Mouse (Mus musculus) spleen, adult 2 months (tissue): ENCODE measurements around the gene Klf11.

Experiments
- CTCF ChIP-seq: fragments of 200-500 bp; IDR thresholded peaks from 2 replicates; pipeline ENCODE4 v1.5.1; 2011; ENCODE audit warnings: mild to moderate bottlenecking, inconsistent platforms; ENCODE audit not compliant: insufficient read depth, insufficient read length, insufficient replicate concordance; ENCODE audit errors: extremely low read depth
- POLR2A ChIP-seq: fragments of 200-500 bp; IDR thresholded peaks from 2 replicates; pipeline ENCODE4 v1.6.1; 2011; ENCODE audit warnings: low read depth, low read length, inconsistent platforms

GRCm38 (mm10) chr12:24632404-24632803 is 18.7 kb upstream of the Klf11 start:
- TF ChIP-seq CTCF (no peak), POLR2A (no peak)
